Mouse (Mus musculus) retina, postnatal 7 days (tissue): ENCODE results near the gene Abcg2.
A peak's percentile ranks its signal among the peaks of the same experiment; 100 is the strongest.

ENCODE experiments used
- DNase-seq: peaks from one replicate; pipeline ENCODE4 v3.0.0-alpha.2; 2012; ENCODE audit warnings: low read depth, low spot score

The Abcg2 gene

GRCm38 (mm10) chr6:58633731-58634130 is 49.4 kb downstream of the Abcg2 start:
- DNase-seq = no peak

GRCm38 (mm10) chr6:58638566-58638965 is 54.2 kb downstream of the Abcg2 start:
- no peak for DNase-seq

GRCm38 (mm10) chr6:58639391-58639790 is 55.1 kb downstream of the Abcg2 start:
- DNase-seq = no peak

GRCm38 (mm10) chr6:58640333-58641018 is 56.2 kb downstream of the Abcg2 start:
- DNase-seq = peak; percentile 49

GRCm38 (mm10) chr6:58641056-58641799 is 56.9 kb downstream of the Abcg2 start:
- no peak for DNase-seq

- DNase-seq = no peak
Observed at GRCm38 (mm10) chr6:58642191-58642590, 57.9 kb downstream of the Abcg2 start.

- no peak for DNase-seq
Observed at GRCm38 (mm10) chr6:58644586-58644985, 60.3 kb downstream of the Abcg2 start.

DNA sequence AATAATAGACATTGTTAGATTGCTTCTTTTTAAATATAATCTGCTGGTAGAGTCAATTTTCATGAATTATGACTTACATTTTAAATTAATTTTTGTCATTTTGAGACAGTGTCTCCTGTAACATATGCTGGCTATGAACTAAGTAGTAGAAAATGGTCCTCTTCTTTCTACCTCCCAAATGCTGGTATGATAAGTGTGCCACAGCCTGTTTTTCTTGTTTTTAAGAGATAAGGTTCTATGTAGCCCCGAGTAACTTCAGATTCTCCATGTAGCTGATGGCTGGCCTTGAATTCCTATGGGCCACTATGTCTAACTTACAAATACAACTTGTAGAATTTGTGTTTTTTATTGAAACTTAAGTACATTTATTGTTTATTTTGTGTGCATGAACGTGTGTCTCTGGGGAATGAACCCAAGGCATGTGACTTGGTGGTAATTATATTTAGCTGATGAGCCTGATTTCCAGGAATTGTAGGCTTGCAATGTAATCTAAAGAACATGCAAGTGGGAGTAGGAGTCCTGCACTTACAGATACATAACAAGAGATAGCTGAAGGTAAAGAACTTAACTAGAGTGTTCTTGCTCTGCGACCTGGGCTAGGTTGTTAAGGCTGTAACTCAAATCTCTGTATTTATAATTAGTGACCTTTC is 63.9 kb downstream of the Abcg2 start:
- DNase-seq = no peak

- DNase-seq = no peak
Observed at GRCm38 (mm10) chr6:58650136-58650535, 65.8 kb downstream of the Abcg2 start.

- no peak for DNase-seq
Observed at GRCm38 (mm10) chr6:58651038-58651437, 66.7 kb downstream of the Abcg2 start.

- DNase-seq = no peak
Observed at GRCm38 (mm10) chr6:58660951-58661575, 76.7 kb downstream of the Abcg2 start.

DNA sequence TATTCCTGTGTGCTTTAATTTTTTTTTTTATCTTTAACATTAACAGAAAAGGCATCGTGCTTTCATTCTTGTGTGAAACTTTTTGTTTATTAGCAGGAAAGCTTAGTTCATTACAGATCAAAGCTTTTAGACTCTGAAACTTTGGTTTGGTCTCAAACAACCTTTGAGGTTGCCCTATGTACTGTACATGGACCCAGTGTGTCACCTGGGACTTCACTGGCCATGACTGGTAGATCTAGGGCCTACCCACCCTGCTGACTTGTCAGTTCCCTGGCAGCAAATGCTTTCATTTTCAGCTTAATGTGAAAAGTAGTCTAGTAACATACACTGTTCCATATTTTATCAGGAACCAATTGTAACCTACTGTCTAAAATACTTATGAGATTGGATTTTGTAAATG is 93.5 kb downstream of the Abcg2 start:
- DNase-seq = no peak

- no peak for DNase-seq
Observed at GRCm38 (mm10) chr6:58678530-58678929, 94.2 kb downstream of the Abcg2 start.

DNA sequence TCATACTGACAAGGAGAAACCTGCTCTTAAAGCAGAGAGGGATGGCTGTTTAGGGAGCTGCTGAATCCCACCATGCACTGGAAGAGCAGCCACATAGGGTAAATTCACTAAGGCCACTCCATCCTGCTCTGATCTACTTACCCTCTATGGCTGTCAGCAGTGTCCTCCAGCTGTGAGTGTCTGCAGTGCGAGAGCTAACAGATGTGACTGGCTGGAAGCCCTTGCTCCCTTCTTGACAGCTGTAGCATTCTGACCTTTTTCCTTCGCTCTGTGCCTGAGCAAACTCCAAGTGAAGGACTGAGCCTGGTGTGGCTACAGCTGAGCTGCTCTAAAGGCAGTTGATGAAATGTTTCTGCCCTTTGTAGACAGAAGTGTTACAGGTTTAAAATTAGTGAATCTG is 107.3 kb downstream of the Abcg2 start:
- no peak for DNase-seq

DNA sequence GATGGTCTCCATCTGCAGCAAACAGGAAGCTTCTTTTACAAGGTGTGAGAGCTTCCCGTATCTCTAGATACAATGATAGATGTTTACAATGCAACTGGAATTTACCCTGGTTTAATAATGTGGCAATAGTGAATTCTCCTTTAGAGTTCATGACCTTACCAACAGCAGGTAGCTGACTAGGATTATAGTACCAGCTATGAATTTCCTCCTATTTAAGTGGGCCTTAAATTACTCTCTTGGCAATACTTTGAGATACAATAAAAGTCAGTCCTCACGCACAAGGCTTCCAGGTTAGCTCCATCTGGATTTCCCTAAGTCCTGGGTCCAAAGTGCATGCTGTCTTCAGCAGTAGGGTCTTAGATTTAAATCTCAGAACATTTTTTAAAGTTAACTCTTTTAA is 109.9 kb downstream of the Abcg2 start:
- DNase-seq = no peak

DNA sequence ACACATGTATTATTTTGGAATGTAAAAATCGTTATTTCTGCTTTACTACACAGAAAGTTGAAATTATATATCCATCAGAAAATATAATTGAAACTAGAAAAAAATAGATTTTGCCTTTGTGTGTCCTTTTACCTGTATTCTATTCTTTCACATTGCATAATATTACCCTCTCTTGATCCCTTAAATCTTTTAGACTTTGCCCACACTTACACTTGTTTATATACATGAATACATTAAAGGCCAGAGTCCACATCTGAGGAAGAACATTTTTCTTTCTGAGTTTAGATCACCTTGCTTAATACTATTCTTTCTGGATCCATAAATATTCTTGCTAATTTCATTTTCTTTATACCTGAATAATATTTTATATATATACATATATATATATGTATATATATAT is 110.4 kb downstream of the Abcg2 start:
- DNase-seq = no peak

DNA sequence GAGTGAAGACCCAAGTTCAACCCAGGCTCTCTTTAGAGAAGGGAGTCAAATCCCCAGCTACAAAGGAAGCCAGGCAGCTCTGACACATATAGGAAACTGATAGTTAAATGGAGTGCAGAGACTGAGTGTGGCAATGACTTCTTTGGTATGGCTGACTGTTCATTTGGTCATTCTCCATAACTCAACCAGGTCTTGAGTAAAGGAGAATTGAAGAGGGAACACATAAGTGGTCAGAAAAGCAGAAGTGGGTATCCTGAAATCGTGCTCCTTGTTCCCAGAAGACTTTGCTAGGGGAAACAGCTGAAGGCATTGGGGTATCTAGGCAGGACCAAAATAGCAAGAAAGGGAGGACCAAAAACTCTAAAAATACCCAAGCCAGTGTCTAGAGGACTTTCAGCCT is 126.0 kb downstream of the Abcg2 start:
- no peak for DNase-seq

DNA sequence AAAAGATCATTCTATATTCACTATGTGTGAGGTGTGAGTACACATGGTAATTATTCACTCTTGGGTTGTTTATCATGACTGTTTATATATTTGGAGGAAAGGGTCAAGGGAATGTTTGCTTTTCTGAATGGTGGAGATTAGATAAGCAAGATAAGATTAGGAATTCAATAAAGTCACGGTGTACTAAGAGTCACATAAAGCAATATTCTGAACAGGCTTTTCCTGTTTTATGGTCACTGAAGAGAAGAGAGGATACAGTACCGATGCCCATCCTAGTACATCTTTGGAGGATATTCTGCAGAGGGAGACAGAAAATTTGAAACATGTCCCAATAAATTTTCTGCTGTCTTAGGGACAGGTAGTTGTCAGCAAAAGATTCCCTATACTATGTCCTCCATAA is 127.6 kb downstream of the Abcg2 start:
- no peak for DNase-seq

DNA sequence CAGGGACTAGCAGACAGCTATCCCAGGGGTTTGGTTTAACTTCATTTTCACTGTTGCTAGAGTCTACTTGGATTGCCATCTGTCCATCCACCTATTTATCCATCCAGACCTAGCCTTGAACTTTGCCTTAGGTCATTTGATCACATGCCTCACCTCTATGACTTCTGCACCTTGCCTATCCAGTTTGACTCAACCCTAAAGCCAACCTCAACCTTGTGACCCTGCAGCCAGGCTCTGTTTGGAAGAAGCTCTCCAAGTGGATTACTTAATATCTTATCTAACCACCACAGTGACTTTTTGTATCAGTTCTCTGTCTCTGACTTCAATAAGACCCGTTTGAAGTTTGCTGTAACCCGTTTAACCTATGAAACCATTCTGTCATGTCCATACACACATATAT is 149.5 kb downstream of the Abcg2 start:
- no peak for DNase-seq

DNA sequence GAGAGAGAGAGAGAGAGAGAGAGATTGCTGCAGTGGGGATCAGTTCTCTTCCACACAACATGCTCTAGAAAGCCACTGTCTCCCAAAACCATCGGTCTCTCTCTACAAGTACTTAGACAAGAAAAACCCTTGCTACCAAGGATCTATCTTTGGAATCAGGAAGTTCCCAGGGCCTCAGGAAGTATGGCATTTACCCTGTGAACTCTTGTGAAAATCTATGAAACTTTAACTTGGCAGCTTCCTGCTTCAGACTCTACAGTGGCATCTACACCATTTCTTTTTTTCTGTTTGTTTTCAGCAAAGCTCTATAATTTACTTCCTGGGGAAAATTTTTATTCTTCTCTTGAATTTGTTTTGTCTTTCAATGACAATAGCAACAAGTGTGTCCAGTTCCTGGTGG is 150.8 kb downstream of the Abcg2 start:
- no peak for DNase-seq
